In the genomic region with DNA sequence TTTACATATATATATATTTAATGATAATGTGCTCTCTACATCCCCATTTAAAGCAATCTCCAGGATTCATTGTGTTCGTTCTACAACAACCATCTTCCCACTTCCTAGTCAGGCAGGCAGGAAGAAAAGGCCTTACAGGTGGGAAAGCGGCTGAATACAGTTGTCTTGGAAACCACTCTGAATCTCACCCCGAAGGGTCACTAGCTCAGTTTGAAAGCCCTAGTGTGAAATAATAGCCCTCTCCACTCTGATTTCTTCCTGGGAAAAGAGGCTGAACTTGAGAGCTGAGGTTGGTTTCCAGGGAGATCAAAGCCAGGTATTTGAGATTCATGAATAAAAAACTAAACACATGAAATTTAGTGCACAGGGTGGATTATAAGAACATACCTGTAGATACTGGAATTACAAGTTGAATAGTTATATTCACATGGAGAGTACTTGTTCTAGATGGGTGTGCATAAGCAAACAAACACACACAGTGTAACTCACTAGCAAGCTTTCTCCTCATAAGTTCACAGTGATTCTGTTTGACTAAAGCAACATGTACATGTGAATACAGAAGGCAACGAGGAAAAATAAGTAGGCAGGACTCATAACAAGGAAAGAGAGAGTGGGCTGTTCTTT, we compare ENCODE assay signal across 27 mouse cellular contexts.
A peak's percentile ranks its signal among the peaks of the same experiment; 100 is the strongest.
DNase-seq lines count a peak whose midpoint lies in the region; ATAC-seq and TF ChIP-seq lines count a peak whose summit lies in the region.
"Had no signal": no experiment of that assay in that cellular context is flagged by ENCODE, and none has a peak within 500 bp of the region (broad histone marks: within the 10 kb centered on the region; RNA-seq: fewer than 3 reads in every experiment).

No protein-coding gene starts in this region.

- H3K36me3 ChIP-seq in forebrain, postnatal 0 days (ENCODE audit: insufficient read depth) = no peaks in the 10 kb centered on the region
- H3K36me3 ChIP-seq in forebrain, embryonic 15.5 days = no peaks in the 10 kb centered on the region
- H3K36me3 ChIP-seq in lung, postnatal 0 days (ENCODE audit: insufficient read depth, low read length) = no peaks in the 10 kb centered on the region
- H3K36me3 ChIP-seq in midbrain, embryonic 16.5 days (ENCODE audit: control insufficient read depth, insufficient read depth, low read length) = no peaks in the 10 kb centered on the region
- no peaks in the 10 kb centered on the region for H3K36me3 ChIP-seq in midbrain, embryonic 10.5 days
- H3K36me3 ChIP-seq: embryonic facial prominence, embryonic 10.5 days; embryonic facial prominence, embryonic 13.5 days; forebrain, embryonic 12.5 days; heart, embryonic 10.5 days; heart, embryonic 13.5 days had no signal

- H3K4me3 ChIP-seq in forebrain, postnatal 0 days (ENCODE audit: low read depth, low read length) = no peak overlapping the region
- no peak overlapping the region for H3K4me3 ChIP-seq in forebrain, embryonic 15.5 days
- no peak overlapping the region for H3K4me3 ChIP-seq in lung, postnatal 0 days (ENCODE audit: low read depth, low read length)
- H3K4me3 ChIP-seq in midbrain, embryonic 16.5 days (ENCODE audit: low read depth, low read length) = no peak overlapping the region
- no peak overlapping the region for H3K4me3 ChIP-seq in midbrain, embryonic 10.5 days
- H3K4me3 ChIP-seq: embryonic facial prominence, embryonic 10.5 days; embryonic facial prominence, embryonic 13.5 days; erythroblast, embryonic 14.5 days; forebrain, embryonic 12.5 days; heart, adult 2 months; heart, embryonic 10.5 days; heart, embryonic 13.5 days had no signal

- no peak overlapping the region for H3K9ac ChIP-seq in forebrain, postnatal 0 days
- H3K9ac ChIP-seq in forebrain, embryonic 15.5 days (replicated peaks) = no peak overlapping the region
- H3K9ac ChIP-seq in lung, postnatal 0 days (replicated peaks; ENCODE audit: low read depth) = no peak overlapping the region
- no peak overlapping the region for H3K9ac ChIP-seq in midbrain, embryonic 16.5 days (ENCODE audit: low read depth, low read length)
- H3K9ac ChIP-seq: embryonic facial prominence, embryonic 13.5 days; forebrain, embryonic 12.5 days; heart, embryonic 13.5 days; hindbrain, embryonic 14.5 days had no signal

- no peak overlapping the region for H3K27ac ChIP-seq in forebrain, postnatal 0 days (ENCODE audit: low read depth, low read length)
- H3K27ac ChIP-seq in forebrain, embryonic 15.5 days (replicated peaks) = no peak overlapping the region
- H3K27ac ChIP-seq in lung, postnatal 0 days (ENCODE audit: low read length) = no peak overlapping the region
- no peak overlapping the region for H3K27ac ChIP-seq in midbrain, embryonic 16.5 days (ENCODE audit: low read length)
- H3K27ac ChIP-seq in midbrain, embryonic 10.5 days (replicated peaks) = no peak overlapping the region
- H3K27ac ChIP-seq: embryonic facial prominence, embryonic 10.5 days; embryonic facial prominence, embryonic 13.5 days; forebrain, embryonic 12.5 days; heart, adult 2 months; heart, embryonic 10.5 days; heart, embryonic 13.5 days; hindbrain, embryonic 14.5 days; hindbrain, postnatal 0 days had no signal

- ATAC-seq in forebrain, postnatal 0 days = no peak
- no peak for ATAC-seq in forebrain, embryonic 15.5 days (replicated peaks)
- peak; percentile 77 for ATAC-seq in lung, postnatal 0 days
- ATAC-seq in midbrain, embryonic 16.5 days = peak; percentile 56; the same call in 1 of the 2 replicates
- ATAC-seq: CD4-positive, CD25-positive, alpha-beta regulatory T cell, adult 4 months; hindbrain, postnatal 0 days had no signal

- H3K4me1 ChIP-seq in forebrain, postnatal 0 days (ENCODE audit: insufficient read depth) = no peaks in the 10 kb centered on the region
- no peaks in the 10 kb centered on the region for H3K4me1 ChIP-seq in forebrain, embryonic 15.5 days
- no peaks in the 10 kb centered on the region for H3K4me1 ChIP-seq in lung, postnatal 0 days (ENCODE audit: insufficient read depth, low read depth, low read length)
- H3K4me1 ChIP-seq in midbrain, embryonic 16.5 days (ENCODE audit: control insufficient read depth, insufficient read depth, low read length) = no peaks in the 10 kb centered on the region
- H3K4me1 ChIP-seq in midbrain, embryonic 10.5 days = no peaks in the 10 kb centered on the region
- H3K4me1 ChIP-seq: embryonic facial prominence, embryonic 10.5 days; embryonic facial prominence, embryonic 13.5 days; forebrain, embryonic 12.5 days; heart, embryonic 10.5 days; heart, embryonic 13.5 days had no signal

- no peak for TF ChIP-seq EP300 in lung, postnatal 0 days (IDR thresholded peaks at IDR 0.05)

- H3K4me2 ChIP-seq in forebrain, postnatal 0 days (ENCODE audit: low read depth) = no peak overlapping the region
- H3K4me2 ChIP-seq in forebrain, embryonic 15.5 days (replicated peaks) = no peak overlapping the region
- no peak overlapping the region for H3K4me2 ChIP-seq in lung, postnatal 0 days (replicated peaks; ENCODE audit: low read depth, low read length)
- H3K4me2 ChIP-seq in midbrain, embryonic 16.5 days (ENCODE audit: low read length) = no peak overlapping the region
- H3K4me2 ChIP-seq: embryonic facial prominence, embryonic 13.5 days; forebrain, embryonic 12.5 days; heart, embryonic 13.5 days; hindbrain, embryonic 14.5 days had no signal

- DNase-seq in forebrain, postnatal 0 days = peak; percentile 0
- DNase-seq in lung, postnatal 0 days (ENCODE audit: low spot score) = peak; percentile 25
- DNase-seq in lung, postnatal 36 days = no peak
- DNase-seq in midbrain, embryonic 10.5 days (ENCODE audit: low spot score) = no peak
- peak; percentile 0 for DNase-seq in telencephalon, adult 2 months (ENCODE audit: low read depth, low spot score)
- no peak for DNase-seq in spleen, postnatal 10 days (ENCODE audit: low spot score in 2 of 2)
- DNase-seq: adrenal gland, adult 2 months; adrenal gland, postnatal 14 days; cerebellum, adult 18-20 months; cerebellum, adult 9-10 months; cerebellum, postnatal 14 days; gastrocnemius, postnatal 10 days; gastrocnemius, postnatal 36 days; heart, adult 2 months; heart, postnatal 14 days; heart, postnatal 4 days had no signal

- no peaks in the 10 kb centered on the region for H3K27me3 ChIP-seq in forebrain, postnatal 0 days (ENCODE audit: insufficient read depth, low read length)
- no peaks in the 10 kb centered on the region; the same call in 1 of the 2 replicates for H3K27me3 ChIP-seq in forebrain, embryonic 15.5 days
- no peaks in the 10 kb centered on the region for H3K27me3 ChIP-seq in lung, postnatal 0 days (replicated peaks; ENCODE audit: insufficient read depth, low read length)
- H3K27me3 ChIP-seq in midbrain, embryonic 16.5 days (ENCODE audit: control insufficient read depth, insufficient read depth, low read depth, low read length) = peaks cover 3% of the 10 kb centered on the region
- H3K27me3 ChIP-seq in midbrain, embryonic 10.5 days (ENCODE audit: low read depth, poor library complexity, severe bottlenecking) = peaks cover 93% of the 10 kb centered on the region

- H3K9me3 ChIP-seq in forebrain, postnatal 0 days (ENCODE audit: low read length) = no peaks in the 10 kb centered on the region
- H3K9me3 ChIP-seq in forebrain, embryonic 15.5 days = no peaks in the 10 kb centered on the region
- H3K9me3 ChIP-seq in lung, postnatal 0 days (ENCODE audit: low read length) = no peaks in the 10 kb centered on the region
- H3K9me3 ChIP-seq in midbrain, embryonic 16.5 days (replicated peaks; ENCODE audit: control insufficient read depth, low read length, poor library complexity, severe bottlenecking) = no peaks in the 10 kb centered on the region
- no peaks in the 10 kb centered on the region for H3K9me3 ChIP-seq in midbrain, embryonic 10.5 days (replicated peaks)
- H3K9me3 ChIP-seq: embryonic facial prominence, embryonic 10.5 days; embryonic facial prominence, embryonic 13.5 days; forebrain, embryonic 12.5 days; heart, embryonic 10.5 days; heart, embryonic 13.5 days had no signal

- TF ChIP-seq CTCF in forebrain, postnatal 0 days (IDR thresholded peaks at IDR 0.05; ENCODE audit: low read depth) = no peak
- no peak for TF ChIP-seq CTCF in lung, postnatal 0 days (IDR thresholded peaks at IDR 0.05)

- WGBS in forebrain, postnatal 0 days = 39% methylated on average over 4 of the region's 4 CpGs
- 40% methylated on average over 4 of the region's 4 CpGs for WGBS in forebrain, embryonic 15.5 days
- 44% methylated on average over 4 of the region's 4 CpGs for WGBS in lung, postnatal 0 days
- 43% methylated on average over 4 of the region's 4 CpGs for WGBS in midbrain, embryonic 16.5 days
- 48% methylated on average over 4 of the region's 4 CpGs for WGBS in midbrain, embryonic 10.5 days

Comparison
In these comparisons a context has a peak if more than half of its experiments do, and no peak if none do; other contexts are left out.
1. DNase-seq: peak in forebrain, postnatal 0 days (single experiment), lung, postnatal 0 days (single experiment) and telencephalon, adult 2 months (single experiment); none in lung, postnatal 36 days (single experiment), midbrain, embryonic 10.5 days (single experiment) and spleen, postnatal 10 days (0 of 2).
2. ATAC-seq: peak in lung, postnatal 0 days (single experiment) and midbrain, embryonic 16.5 days (single experiment); none in forebrain, postnatal 0 days (single experiment) and forebrain, embryonic 15.5 days (single experiment).